Mouse (Mus musculus) hindbrain, embryonic 10.5 days (tissue): ENCODE measurements at regions not wholly inside any gene's neighbourhood (a gene's known extent, or its start where the extent isn't known, plus 50 kb on each side); places are given as distances from the start of the nearest gene placed in this dataset.

Experiments
- DNase-seq: peaks from one replicate; pipeline ENCODE4 v3.0.0-alpha.2; 2017; ENCODE audit warnings: low spot score
- H3K27ac ChIP-seq: fragments of 300-500 bp; sonication (generic); 2 replicates; pipeline ENCODE4 v1.5.1; 2016; ENCODE audit warnings: mild to moderate bottlenecking, moderate library complexity
- H3K27me3 ChIP-seq: fragments of 300-500 bp; sonication (generic); 2 replicates; pipeline ENCODE4 v1.6.1; 2016; ENCODE audit warnings: mild to moderate bottlenecking; ENCODE audit not compliant: poor library complexity, insufficient read depth, severe bottlenecking
- H3K36me3 ChIP-seq: fragments of 300-500 bp; sonication (generic); 2 replicates; pipeline ENCODE4 v1.6.1; 2016; ENCODE audit warnings: mild to moderate bottlenecking, moderate library complexity
- H3K4me1 ChIP-seq: fragments of 300-500 bp; sonication (generic); replicated peaks from 2 replicates; pipeline ENCODE4 v1.6.1; 2016; ENCODE audit warnings: mild to moderate bottlenecking
- H3K4me3 ChIP-seq: fragments of 300-500 bp; sonication (generic); 2 replicates; pipeline ENCODE4 v1.5.1; 2016; ENCODE audit warnings: mild to moderate bottlenecking, moderate library complexity
- H3K9me3 ChIP-seq: fragments of 300-500 bp; sonication (generic); 2 replicates; pipeline ENCODE4 v1.6.1; 2016; ENCODE audit warnings: mild to moderate bottlenecking, moderate library complexity
- WGBS: fragments of 180-500 bp; shearing (Covaris S2); methylation state at CpG from one replicate; pipeline ENCODE4 v1.1.7; 2016; 5-methylcytosine and 5-hydroxymethylcytosine counted together

- H3K27me3 ChIP-seq: no peaks in the 10 kb centered on the region
- H3K4me1 ChIP-seq: 0 out of 2 replicates have a peak, but pooled peaks cover 3% of the 10 kb centered on the region
- H3K27ac ChIP-seq: peak overlapping the region; percentile 62; the same call in 1 of the 2 replicates
- peak overlapping the region; percentile 36 for H3K4me3 ChIP-seq
- 14% methylated on average over 18 of the region's 18 CpGs for WGBS
- no peaks in the 10 kb centered on the region for H3K36me3 ChIP-seq
- no peaks in the 10 kb centered on the region for H3K9me3 ChIP-seq
- peak; percentile 76 for DNase-seq
Measured at GRCm38 (mm10) chr3:14381421-14381992, 99.0 kb upstream of the Slc7a12 start.

DNA sequence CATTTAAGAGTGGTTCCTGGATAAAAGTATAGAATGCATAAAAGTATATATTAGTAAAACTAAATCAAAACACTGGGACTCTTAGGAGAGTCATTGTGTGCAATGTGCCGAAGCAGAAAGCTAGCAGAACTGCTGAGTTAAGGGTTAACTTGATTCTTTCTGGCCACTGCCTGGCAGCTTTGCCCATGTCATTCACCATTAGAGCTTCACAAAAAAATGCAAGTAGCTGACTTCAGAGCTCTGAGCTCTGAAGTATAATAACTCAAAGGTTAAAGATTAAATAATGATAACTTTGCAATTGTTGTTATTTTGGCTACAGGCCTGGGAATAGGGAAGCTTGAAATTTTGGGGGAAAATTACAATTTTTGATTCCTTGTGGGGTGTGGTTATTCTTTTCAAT, 89.8 kb upstream of the Slc7a12 start:
- no peak for DNase-seq
- Histone ChIP-seq H3K4me3 (no peak overlapping the region), H3K36me3 (no peaks in the 10 kb centered on the region), H3K27ac (no peak overlapping the region), H3K27me3 (no peaks in the 10 kb centered on the region), H3K9me3 (no peaks in the 10 kb centered on the region), H3K4me1 (no peaks in the 10 kb centered on the region)
- 89% methylated on average over 1 of the region's 1 CpGs for WGBS

DNA sequence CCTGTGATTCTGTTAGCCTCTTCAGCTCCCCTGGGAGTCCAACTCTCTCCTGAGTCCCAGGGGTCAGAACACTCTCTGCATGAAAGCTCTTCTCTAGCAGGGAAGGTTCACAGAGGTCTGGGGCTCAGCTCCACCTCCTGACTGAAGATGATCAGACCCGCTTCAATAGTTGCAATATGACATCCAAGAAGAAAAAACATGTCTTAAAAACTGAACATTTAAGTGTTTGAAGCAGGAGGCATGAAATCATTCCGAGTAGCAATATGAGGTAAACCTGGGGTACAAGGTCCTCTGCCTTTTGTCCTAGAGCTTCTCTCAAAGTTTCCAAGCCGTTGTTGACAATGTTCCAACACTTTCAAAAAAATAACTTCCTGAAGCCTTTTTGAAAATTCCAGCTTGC, 81.8 kb upstream of the Slc7a12 start:
- Histone ChIP-seq H3K27ac (no peak overlapping the region), H3K36me3 (no peaks in the 10 kb centered on the region), H3K27me3 (no peaks in the 10 kb centered on the region), H3K9me3 (no peaks in the 10 kb centered on the region), H3K4me1 (no peaks in the 10 kb centered on the region), H3K4me3 (no peak overlapping the region)
- 89% methylated on average over 3 of the region's 3 CpGs for WGBS
- DNase-seq: no peak

DNA sequence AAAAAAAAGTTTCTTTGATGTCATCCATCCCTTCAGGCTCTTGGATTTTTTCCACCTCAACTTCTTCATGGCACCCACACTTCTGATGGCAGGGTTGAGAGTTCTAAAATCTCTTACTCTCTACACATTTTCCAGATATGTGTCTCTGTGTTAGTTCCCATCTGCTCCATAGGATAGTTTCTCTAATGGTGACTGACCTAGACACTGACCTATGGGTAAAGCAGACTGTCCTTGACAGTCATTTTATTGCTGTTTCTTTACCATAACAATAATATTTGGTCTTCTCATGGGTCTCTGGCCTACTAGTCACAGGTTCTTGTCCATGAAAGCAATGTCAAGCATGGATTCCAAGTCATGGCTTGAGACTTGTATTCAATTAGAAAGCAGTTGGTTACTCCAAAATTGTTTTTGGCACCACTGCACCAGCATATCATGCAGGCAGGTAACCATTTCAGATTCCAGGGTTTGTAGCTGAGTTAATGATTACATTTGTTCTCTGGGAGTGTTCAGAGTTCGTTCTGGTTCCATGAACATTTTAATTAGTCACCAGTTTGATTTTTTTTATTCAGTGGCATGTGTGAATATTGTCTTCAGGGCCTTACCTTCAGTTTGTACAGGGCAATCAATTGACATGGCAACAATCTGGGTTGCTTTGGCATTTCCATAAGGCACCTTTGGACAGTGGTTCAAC, 71.9 kb upstream of the Slc7a12 start:
- no peak overlapping the region for H3K4me3 ChIP-seq
- H3K9me3 ChIP-seq: no peaks in the 10 kb centered on the region
- no peaks in the 10 kb centered on the region for H3K27me3 ChIP-seq
- no peak overlapping the region for H3K27ac ChIP-seq
- H3K4me1 ChIP-seq: no peaks in the 10 kb centered on the region
- no peaks in the 10 kb centered on the region for H3K36me3 ChIP-seq
- 79% methylated on average over 1 of the region's 1 CpGs for WGBS
- DNase-seq: no peak
